Mouse (Mus musculus): ENCODE results near the gene Pla1a. TPM values are rescaled to one million over a fixed set of nuclear protein-coding genes. Genes with fewer than 3 reads are reported as not detected.

Gene Pla1a
- polyA plus RNA-seq, 1 experiment from 2014 or later: 49.8 TPM

DNA sequence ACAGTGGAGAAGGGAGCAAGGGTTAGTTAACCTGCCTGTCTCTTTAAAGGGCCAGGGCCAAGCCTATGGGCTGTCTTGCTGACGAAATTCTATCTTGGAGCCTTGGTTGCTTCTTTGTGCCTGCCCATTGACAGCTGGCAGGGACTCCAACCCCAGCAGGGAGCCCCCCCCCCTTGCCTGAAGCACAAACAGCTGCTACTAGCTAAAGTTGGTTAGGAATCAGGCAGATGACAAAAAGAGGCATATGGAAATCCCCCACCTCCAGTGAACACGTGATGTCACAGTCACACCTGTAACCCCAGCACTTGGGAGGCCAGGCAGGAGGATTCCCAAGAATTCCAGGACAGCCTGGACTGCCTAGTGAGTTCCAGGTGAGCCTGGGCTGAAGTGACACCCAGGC is 72.6 kb downstream of the Pla1a start:
- Histone ChIP-seq H3K4me2 (ENCODE audit: low read depth, low read length) (no peak overlapping the region), H3K4me3 (ENCODE audit: low read depth, low read length) (no peak overlapping the region), H3K36me3 (replicated peaks; ENCODE audit: insufficient read depth, low read length) (peaks cover 3% of the 10 kb centered on the region; the same call in 1 of the 2 replicates), H3K4me1 (ENCODE audit: insufficient read depth) (peaks cover 8% of the 10 kb centered on the region; the same call in 1 of the 2 replicates), H3K27me3 (ENCODE audit: insufficient read depth, low read length) (no peaks in the 10 kb centered on the region), H3K27ac (ENCODE audit: low read depth) (no peak overlapping the region), H3K9me3 (ENCODE audit: low read length) (no peaks in the 10 kb centered on the region), H3K9ac (replicated peaks) (no peak overlapping the region)
- no peak for DNase-seq
- WGBS (ENCODE audit: insufficient replicate concordance): 55% methylated on average over 2 of the region's 2 CpGs
- ATAC-seq: no peak
- TF ChIP-seq CTCF (IDR thresholded peaks at IDR 0.05; ENCODE audit: low read depth) (no peak), EP300 (IDR thresholded peaks at IDR 0.05; ENCODE audit: low read depth) (no peak)

DNA sequence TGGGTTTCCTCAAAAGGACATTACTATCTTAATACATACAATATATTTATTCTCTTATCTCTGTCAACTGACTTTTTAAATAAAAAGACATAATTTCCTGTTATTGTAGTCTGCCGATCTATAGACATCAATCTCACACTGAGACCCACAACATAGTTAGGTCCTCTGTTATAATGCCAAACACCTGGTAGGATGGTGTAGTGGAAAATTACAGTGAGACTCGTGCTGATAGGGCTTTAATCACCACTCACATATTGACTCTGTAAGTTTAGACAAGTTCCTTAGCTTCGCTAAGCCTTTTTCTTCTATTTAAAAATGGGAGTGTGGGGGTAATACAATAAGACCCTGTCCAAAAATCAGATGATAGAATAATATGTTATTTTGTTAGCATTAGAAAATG is 73.1 kb downstream of the Pla1a start:
- no peak overlapping the region for H3K27ac ChIP-seq (ENCODE audit: low read depth)
- no peak overlapping the region for H3K4me2 ChIP-seq (ENCODE audit: low read depth, low read length)
- H3K27me3 ChIP-seq (ENCODE audit: insufficient read depth, low read length): no peaks in the 10 kb centered on the region
- DNase-seq (no peak), ATAC-seq (no peak)
- peaks cover 3% of the 10 kb centered on the region; the same call in 1 of the 2 replicates for H3K36me3 ChIP-seq (replicated peaks; ENCODE audit: insufficient read depth, low read length)
- peaks cover 8% of the 10 kb centered on the region; the same call in 1 of the 2 replicates for H3K4me1 ChIP-seq (ENCODE audit: insufficient read depth)
- WGBS (ENCODE audit: insufficient replicate concordance): 54% methylated on average over 3 of the region's 3 CpGs
- no peak for TF ChIP-seq EP300 (IDR thresholded peaks at IDR 0.05; ENCODE audit: low read depth)
- TF ChIP-seq CTCF (IDR thresholded peaks at IDR 0.05; ENCODE audit: low read depth): no peak
- no peak overlapping the region for H3K4me3 ChIP-seq (ENCODE audit: low read depth, low read length)
- H3K9me3 ChIP-seq (ENCODE audit: low read length): no peaks in the 10 kb centered on the region
- no peak overlapping the region for H3K9ac ChIP-seq (replicated peaks)

- H3K9ac ChIP-seq (replicated peaks): no peak overlapping the region
- no peak for DNase-seq
- WGBS (ENCODE audit: insufficient replicate concordance): 86% methylated on average over 2 of the region's 2 CpGs
Observed at GRCm38 (mm10) chr16:38359241-38359640, 73.7 kb downstream of the Pla1a start.

GRCm38 (mm10) chr16:38358256-38358812 is 74.6 kb downstream of the Pla1a start:
- ATAC-seq: no peak

More at GRCm38 (mm10) chr16:38359241-38359640, 73.7 kb downstream of the Pla1a start:
- peaks cover 3% of the 10 kb centered on the region; the same call in 1 of the 2 replicates for H3K36me3 ChIP-seq (replicated peaks; ENCODE audit: insufficient read depth, low read length)
- H3K4me2 ChIP-seq (ENCODE audit: low read depth, low read length): no peak overlapping the region
- H3K27me3 ChIP-seq (ENCODE audit: insufficient read depth, low read length): no peaks in the 10 kb centered on the region
- H3K27ac ChIP-seq (ENCODE audit: low read depth): no peak overlapping the region
- H3K4me1 ChIP-seq (ENCODE audit: insufficient read depth): peaks cover 8% of the 10 kb centered on the region; the same call in 1 of the 2 replicates
- H3K4me3 ChIP-seq (ENCODE audit: low read depth, low read length): no peak overlapping the region
- H3K9me3 ChIP-seq (ENCODE audit: low read length): no peaks in the 10 kb centered on the region
- TF ChIP-seq EP300 (IDR thresholded peaks at IDR 0.05; ENCODE audit: low read depth): no peak
- no peak for TF ChIP-seq CTCF (IDR thresholded peaks at IDR 0.05; ENCODE audit: low read depth)
- ATAC-seq: no peak

GRCm38 (mm10) chr16:38354185-38354913 is 78.6 kb downstream of the Pla1a start:
- Histone ChIP-seq H3K9ac (replicated peaks) (no peak overlapping the region), H3K27me3 (ENCODE audit: insufficient read depth, low read length) (no peaks in the 10 kb centered on the region), H3K27ac (ENCODE audit: low read depth) (no peak overlapping the region), H3K4me2 (ENCODE audit: low read depth, low read length) (no peak overlapping the region), H3K4me3 (ENCODE audit: low read depth, low read length) (no peak overlapping the region), H3K36me3 (replicated peaks; ENCODE audit: insufficient read depth, low read length) (peaks cover 38% of the 10 kb centered on the region), H3K4me1 (ENCODE audit: insufficient read depth) (0 out of 2 replicates have a peak, but pooled peaks cover 5% of the 10 kb centered on the region), H3K9me3 (ENCODE audit: low read length) (no peaks in the 10 kb centered on the region)
- 51% methylated on average over 5 of the region's 5 CpGs for WGBS (ENCODE audit: insufficient replicate concordance)
- no peak for TF ChIP-seq EP300 (IDR thresholded peaks at IDR 0.05; ENCODE audit: low read depth)
- TF ChIP-seq CTCF (IDR thresholded peaks at IDR 0.05; ENCODE audit: low read depth): no peak
- ATAC-seq: no peak
- DNase-seq: no peak

More at GRCm38 (mm10) chr16:38358256-38358812, 74.6 kb downstream of the Pla1a start:
- Histone ChIP-seq H3K27me3 (ENCODE audit: insufficient read depth, low read length) (no peaks in the 10 kb centered on the region), H3K4me1 (ENCODE audit: insufficient read depth) (peaks cover 8% of the 10 kb centered on the region; the same call in 1 of the 2 replicates), H3K4me3 (ENCODE audit: low read depth, low read length) (no peak overlapping the region), H3K9ac (replicated peaks) (no peak overlapping the region), H3K9me3 (ENCODE audit: low read length) (no peaks in the 10 kb centered on the region), H3K4me2 (ENCODE audit: low read depth, low read length) (no peak overlapping the region), H3K36me3 (replicated peaks; ENCODE audit: insufficient read depth, low read length) (peaks cover 3% of the 10 kb centered on the region; the same call in 1 of the 2 replicates), H3K27ac (ENCODE audit: low read depth) (no peak overlapping the region)
- no peak for TF ChIP-seq EP300 (IDR thresholded peaks at IDR 0.05; ENCODE audit: low read depth)
- no peak for TF ChIP-seq CTCF (IDR thresholded peaks at IDR 0.05; ENCODE audit: low read depth)
- DNase-seq: no peak
- WGBS (ENCODE audit: insufficient replicate concordance): 78% methylated on average over 6 of the region's 6 CpGs

- no peak for TF ChIP-seq CTCF (IDR thresholded peaks at IDR 0.05; ENCODE audit: low read depth)
- no peak for TF ChIP-seq EP300 (IDR thresholded peaks at IDR 0.05; ENCODE audit: low read depth)
- Histone ChIP-seq H3K4me3 (ENCODE audit: low read depth, low read length) (no peak overlapping the region), H3K27me3 (ENCODE audit: insufficient read depth, low read length) (no peaks in the 10 kb centered on the region), H3K4me1 (ENCODE audit: insufficient read depth) (0 out of 2 replicates have a peak, but pooled peaks cover 5% of the 10 kb centered on the region), H3K36me3 (replicated peaks; ENCODE audit: insufficient read depth, low read length) (peaks cover 40% of the 10 kb centered on the region), H3K9me3 (ENCODE audit: low read length) (no peaks in the 10 kb centered on the region), H3K27ac (ENCODE audit: low read depth) (no peak overlapping the region), H3K9ac (replicated peaks) (no peak overlapping the region), H3K4me2 (ENCODE audit: low read depth, low read length) (no peak overlapping the region)
- DNase-seq (no peak), ATAC-seq (no peak)
- 71% methylated on average over 2 of the region's 2 CpGs for WGBS (ENCODE audit: insufficient replicate concordance)
Observed at GRCm38 (mm10) chr16:38353642-38354041, 79.3 kb downstream of the Pla1a start.

Measured in liver, postnatal 0 days (tissue).